Mouse (Mus musculus) spleen, adult 2 months (tissue): ENCODE measurements around the gene AL607142.1.

Experiments
- CTCF ChIP-seq: fragments of 200-500 bp; IDR thresholded peaks from 2 replicates; pipeline ENCODE4 v1.5.1; 2011; ENCODE audit warnings: mild to moderate bottlenecking, inconsistent platforms; ENCODE audit not compliant: insufficient read depth, insufficient read length, insufficient replicate concordance; ENCODE audit errors: extremely low read depth
- POLR2A ChIP-seq: fragments of 200-500 bp; IDR thresholded peaks from 2 replicates; pipeline ENCODE4 v1.6.1; 2011; ENCODE audit warnings: low read depth, low read length, inconsistent platforms

DNA sequence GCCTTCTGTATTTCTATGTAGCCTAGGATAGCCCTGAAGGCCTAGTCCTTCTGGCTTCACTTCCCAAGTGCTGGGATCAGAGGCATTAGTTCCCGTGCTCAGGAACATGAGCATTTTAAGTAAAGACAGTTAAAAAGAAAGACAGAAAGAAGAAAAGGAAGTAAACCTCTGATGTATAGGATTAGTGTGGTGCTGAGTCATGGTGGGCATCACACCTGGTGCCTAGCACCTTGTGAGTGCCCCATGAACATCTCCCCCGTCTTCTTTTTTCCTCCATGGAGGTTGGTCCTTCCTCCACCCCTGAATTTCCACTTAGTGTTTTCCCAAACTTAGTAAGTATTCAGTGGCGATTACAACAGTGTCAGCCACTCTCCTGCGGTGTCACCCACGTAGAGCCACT lies 20.2 kb upstream of the AL607142.1 start:
- TF ChIP-seq POLR2A (no peak), CTCF (no peak)
